Mouse (Mus musculus): ENCODE results near the gene Klc2. TPM values are rescaled to one million over a fixed set of nuclear protein-coding genes. Genes with fewer than 3 reads are reported as not detected.

Gene Klc2
- polyA plus RNA-seq, 1 experiment from 2014 or later: 19.8 TPM

GRCm38 (mm10) chr19:5097521-5098362, 20.6 kb downstream of the Klc2 start:
- H3K4me3 ChIP-seq (ENCODE audit: low read depth, low read length): peak overlapping the region; percentile 55
- H3K36me3 ChIP-seq (ENCODE audit: control insufficient read depth, insufficient read depth, low read length): peaks cover 24% of the 10 kb centered on the region
- H3K9ac ChIP-seq (ENCODE audit: low read depth, low read length): peak overlapping the region; percentile 77
- H3K9me3 ChIP-seq (replicated peaks; ENCODE audit: control insufficient read depth, low read length): no peaks in the 10 kb centered on the region
- peaks cover 37% of the 10 kb centered on the region for H3K4me1 ChIP-seq (ENCODE audit: control insufficient read depth, insufficient read depth, low read length)
- WGBS (ENCODE audit: insufficient replicate concordance): 8% methylated on average over 31 of the region's 31 CpGs
- no peak overlapping the region for H3K27ac ChIP-seq (ENCODE audit: low read depth, low read length)
- H3K27me3 ChIP-seq (ENCODE audit: control insufficient read depth, insufficient read depth, low read length): 0 out of 2 replicates have a peak, but pooled peaks cover 2% of the 10 kb centered on the region
- peak overlapping the region; percentile 99 for H3K4me2 ChIP-seq
- ATAC-seq (replicated peaks; ENCODE audit: insufficient number of reproducible peaks, low FRiP score, low TSS enrichment): no peak

- no peak for ATAC-seq (replicated peaks; ENCODE audit: insufficient number of reproducible peaks, low FRiP score, low TSS enrichment)
- H3K27me3 ChIP-seq (ENCODE audit: control insufficient read depth, insufficient read depth, low read length): 0 out of 2 replicates have a peak, but pooled peaks cover 2% of the 10 kb centered on the region
- no peak overlapping the region for H3K4me3 ChIP-seq (ENCODE audit: low read depth, low read length)
- H3K9me3 ChIP-seq (replicated peaks; ENCODE audit: control insufficient read depth, low read length): no peaks in the 10 kb centered on the region
- no peak overlapping the region for H3K27ac ChIP-seq (ENCODE audit: low read depth, low read length)
- H3K36me3 ChIP-seq (ENCODE audit: control insufficient read depth, insufficient read depth, low read length): peaks cover 17% of the 10 kb centered on the region
- 11% methylated on average over 9 of the region's 9 CpGs for WGBS (ENCODE audit: insufficient replicate concordance)
- no peak overlapping the region; the same call in 1 of the 2 replicates for H3K4me2 ChIP-seq
- H3K4me1 ChIP-seq (ENCODE audit: control insufficient read depth, insufficient read depth, low read length): peaks cover 37% of the 10 kb centered on the region
- H3K9ac ChIP-seq (ENCODE audit: low read depth, low read length): no peak overlapping the region
Observed at GRCm38 (mm10) chr19:5095887-5096474, 22.4 kb downstream of the Klc2 start.

- H3K27ac ChIP-seq (ENCODE audit: low read depth, low read length): no peak overlapping the region
- H3K9me3 ChIP-seq (replicated peaks; ENCODE audit: control insufficient read depth, low read length): no peaks in the 10 kb centered on the region
- H3K4me2 ChIP-seq: no peak overlapping the region
- peaks cover 37% of the 10 kb centered on the region for H3K4me1 ChIP-seq (ENCODE audit: control insufficient read depth, insufficient read depth, low read length)
- 0 out of 2 replicates have a peak, but pooled peaks cover 2% of the 10 kb centered on the region for H3K27me3 ChIP-seq (ENCODE audit: control insufficient read depth, insufficient read depth, low read length)
- ATAC-seq (replicated peaks; ENCODE audit: insufficient number of reproducible peaks, low FRiP score, low TSS enrichment): no peak
- peaks cover 16% of the 10 kb centered on the region for H3K36me3 ChIP-seq (ENCODE audit: control insufficient read depth, insufficient read depth, low read length)
- no peak overlapping the region for H3K4me3 ChIP-seq (ENCODE audit: low read depth, low read length)
- WGBS (ENCODE audit: insufficient replicate concordance): 52% methylated on average over 11 of the region's 11 CpGs
- no peak overlapping the region for H3K9ac ChIP-seq (ENCODE audit: low read depth, low read length)
Observed at GRCm38 (mm10) chr19:5094746-5095417, 23.5 kb downstream of the Klc2 start.

DNA sequence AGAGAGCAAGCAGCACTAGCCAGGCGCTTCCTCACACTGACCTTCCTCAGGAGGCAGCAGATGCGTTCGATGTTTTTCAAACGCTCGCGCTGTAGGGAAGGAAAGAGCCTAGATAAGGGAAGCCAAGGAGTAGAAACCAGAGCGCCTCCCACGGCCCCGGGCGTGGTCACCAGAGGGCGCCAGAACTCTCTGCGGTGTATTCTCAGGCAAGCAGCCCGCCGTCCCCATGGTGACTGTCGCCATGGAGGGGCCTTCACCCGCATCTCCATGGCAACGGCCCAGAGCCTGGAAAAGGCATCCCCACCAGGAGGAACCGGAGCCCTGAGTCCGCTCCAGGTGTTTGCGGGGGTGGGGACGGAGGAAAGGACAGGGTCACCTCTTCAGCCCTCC, 24.1 kb downstream of the Klc2 start:
- Histone ChIP-seq H3K4me1 (ENCODE audit: control insufficient read depth, insufficient read depth, low read length) (peaks cover 38% of the 10 kb centered on the region), H3K27me3 (ENCODE audit: control insufficient read depth, insufficient read depth, low read length) (0 out of 2 replicates have a peak, but pooled peaks cover 2% of the 10 kb centered on the region), H3K27ac (ENCODE audit: low read depth, low read length) (no peak overlapping the region), H3K36me3 (ENCODE audit: control insufficient read depth, insufficient read depth, low read length) (peaks cover 12% of the 10 kb centered on the region; the same call in 1 of the 2 replicates), H3K4me2 (no peak overlapping the region), H3K4me3 (ENCODE audit: low read depth, low read length) (no peak overlapping the region), H3K9ac (ENCODE audit: low read depth, low read length) (no peak overlapping the region), H3K9me3 (replicated peaks; ENCODE audit: control insufficient read depth, low read length) (no peaks in the 10 kb centered on the region)
- under 1% methylated on average over 21 of the region's 21 CpGs for WGBS (ENCODE audit: insufficient replicate concordance)
- ATAC-seq (replicated peaks; ENCODE audit: insufficient number of reproducible peaks, low FRiP score, low TSS enrichment): peak; percentile 47; the same call in 1 of the 2 replicates

DNA sequence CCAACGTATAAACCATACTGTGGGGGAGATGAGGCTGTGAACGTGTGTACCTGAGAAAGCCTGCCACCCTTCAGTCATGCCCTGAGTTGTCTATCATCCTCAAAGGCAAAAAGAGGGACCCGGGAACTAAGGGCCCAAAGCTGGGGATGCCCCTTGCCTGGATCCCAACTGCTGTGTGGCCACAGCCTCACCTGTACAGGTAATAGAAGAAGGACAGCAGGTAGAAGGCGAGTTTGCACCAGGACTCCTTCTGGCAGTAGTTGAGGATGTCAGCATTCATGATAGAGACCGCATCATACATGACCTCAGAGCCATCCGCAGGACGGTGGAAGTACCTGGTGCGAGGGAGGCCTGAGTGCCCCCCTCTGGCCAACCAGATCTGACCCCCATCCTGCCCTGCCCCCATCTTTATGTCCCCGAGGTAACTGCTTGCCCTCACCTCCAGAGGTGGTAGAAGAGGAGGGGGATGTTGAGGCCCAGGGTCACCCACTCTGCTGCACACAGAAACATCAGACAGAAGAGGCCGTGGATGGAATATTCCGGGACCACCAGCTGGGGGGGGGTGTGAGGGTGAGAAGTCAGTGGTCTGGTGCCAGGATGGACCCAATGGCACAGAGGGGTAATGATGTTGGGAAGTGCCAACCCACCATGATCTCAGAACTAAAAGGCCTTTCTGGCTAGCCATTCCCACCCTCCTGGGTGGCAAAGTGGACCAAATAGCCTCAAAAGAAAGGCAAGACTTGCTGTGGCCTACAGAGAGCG, 24.7 kb downstream of the Klc2 start:
- Histone ChIP-seq H3K9me3 (replicated peaks; ENCODE audit: control insufficient read depth, low read length) (no peaks in the 10 kb centered on the region), H3K4me1 (ENCODE audit: control insufficient read depth, insufficient read depth, low read length) (peaks cover 40% of the 10 kb centered on the region), H3K27ac (ENCODE audit: low read depth, low read length) (no peak overlapping the region), H3K9ac (ENCODE audit: low read depth, low read length) (no peak overlapping the region), H3K36me3 (ENCODE audit: control insufficient read depth, insufficient read depth, low read length) (peaks cover 12% of the 10 kb centered on the region; the same call in 1 of the 2 replicates), H3K27me3 (ENCODE audit: control insufficient read depth, insufficient read depth, low read length) (0 out of 2 replicates have a peak, but pooled peaks cover 2% of the 10 kb centered on the region), H3K4me2 (no peak overlapping the region), H3K4me3 (ENCODE audit: low read depth, low read length) (no peak overlapping the region)
- WGBS (ENCODE audit: insufficient replicate concordance): 68% methylated on average over 12 of the region's 12 CpGs
- ATAC-seq (replicated peaks; ENCODE audit: insufficient number of reproducible peaks, low FRiP score, low TSS enrichment): no peak

GRCm38 (mm10) chr19:5092083-5092482, 26.3 kb downstream of the Klc2 start:
- Histone ChIP-seq H3K9me3 (replicated peaks; ENCODE audit: control insufficient read depth, low read length) (no peaks in the 10 kb centered on the region), H3K36me3 (ENCODE audit: control insufficient read depth, insufficient read depth, low read length) (peaks cover 12% of the 10 kb centered on the region; the same call in 1 of the 2 replicates), H3K9ac (ENCODE audit: low read depth, low read length) (no peak overlapping the region), H3K27me3 (ENCODE audit: control insufficient read depth, insufficient read depth, low read length) (no peaks in the 10 kb centered on the region), H3K4me2 (no peak overlapping the region), H3K4me3 (ENCODE audit: low read depth, low read length) (no peak overlapping the region), H3K4me1 (ENCODE audit: control insufficient read depth, insufficient read depth, low read length) (peaks cover 35% of the 10 kb centered on the region), H3K27ac (ENCODE audit: low read depth, low read length) (no peak overlapping the region)
- WGBS (ENCODE audit: insufficient replicate concordance): 84% methylated on average over 10 of the region's 10 CpGs
- ATAC-seq (replicated peaks; ENCODE audit: insufficient number of reproducible peaks, low FRiP score, low TSS enrichment): no peak

- Histone ChIP-seq H3K4me1 (ENCODE audit: control insufficient read depth, insufficient read depth, low read length) (peaks cover 23% of the 10 kb centered on the region), H3K4me2 (peak overlapping the region; percentile 94), H3K4me3 (ENCODE audit: low read depth, low read length) (peak overlapping the region; percentile 90; the same call in 1 of the 2 replicates), H3K36me3 (ENCODE audit: control insufficient read depth, insufficient read depth, low read length) (peaks cover 12% of the 10 kb centered on the region; the same call in 1 of the 2 replicates), H3K27ac (ENCODE audit: low read depth, low read length) (no peak overlapping the region), H3K9me3 (replicated peaks; ENCODE audit: control insufficient read depth, low read length) (no peaks in the 10 kb centered on the region), H3K9ac (ENCODE audit: low read depth, low read length) (no peak overlapping the region), H3K27me3 (ENCODE audit: control insufficient read depth, insufficient read depth, low read length) (peaks cover 22% of the 10 kb centered on the region)
- no peak for ATAC-seq (replicated peaks; ENCODE audit: insufficient number of reproducible peaks, low FRiP score, low TSS enrichment)
- 89% methylated on average over 4 of the region's 4 CpGs for WGBS (ENCODE audit: insufficient replicate concordance)
Observed at GRCm38 (mm10) chr19:5089324-5089723, 29.0 kb downstream of the Klc2 start.
